In genomic region chr7:87664041-87664440, GRCm38 (mm10) we compare ENCODE assay signal across 21 mouse cellular contexts.
DNase-seq lines count a peak whose midpoint lies in the region; ATAC-seq and TF ChIP-seq lines count a peak whose summit lies in the region.
"Had no signal": no experiment of that assay in that cellular context is flagged by ENCODE, and none has a peak within 500 bp of the region (broad histone marks: within the 10 kb centered on the region; RNA-seq: fewer than 3 reads in every experiment).

No protein-coding gene starts in this region.

- no peak overlapping the region for H3K9ac ChIP-seq in kidney, postnatal 0 days (ENCODE audit: low read depth, low read length)
- no peak overlapping the region for H3K9ac ChIP-seq in kidney, embryonic 15.5 days
- no peak overlapping the region for H3K9ac ChIP-seq in lung, postnatal 0 days (replicated peaks; ENCODE audit: low read depth)
- H3K9ac ChIP-seq: embryonic facial prominence, embryonic 12.5 days; forebrain, embryonic 12.5 days; heart, embryonic 12.5 days; hindbrain, embryonic 12.5 days had no signal

- TF ChIP-seq CTCF in kidney, postnatal 0 days (IDR thresholded peaks at IDR 0.05; ENCODE audit: low read depth) = no peak
- no peak for TF ChIP-seq CTCF in lung, postnatal 0 days (IDR thresholded peaks at IDR 0.05)

- no peak overlapping the region for H3K4me2 ChIP-seq in kidney, postnatal 0 days (ENCODE audit: low read length)
- H3K4me2 ChIP-seq in kidney, embryonic 15.5 days = no peak overlapping the region
- H3K4me2 ChIP-seq in lung, postnatal 0 days (replicated peaks; ENCODE audit: low read depth, low read length) = no peak overlapping the region
- H3K4me2 ChIP-seq: embryonic facial prominence, embryonic 12.5 days; forebrain, embryonic 12.5 days; heart, embryonic 12.5 days; hindbrain, embryonic 12.5 days had no signal

- H3K9me3 ChIP-seq in kidney, postnatal 0 days (replicated peaks; ENCODE audit: low read length) = no peaks in the 10 kb centered on the region
- no peaks in the 10 kb centered on the region for H3K9me3 ChIP-seq in kidney, embryonic 15.5 days (replicated peaks)
- no peaks in the 10 kb centered on the region for H3K9me3 ChIP-seq in lung, postnatal 0 days (ENCODE audit: low read length)
- H3K9me3 ChIP-seq: embryonic facial prominence, embryonic 12.5 days; forebrain, embryonic 12.5 days; hindbrain, embryonic 12.5 days had no signal

- no peak overlapping the region for H3K4me3 ChIP-seq in kidney, postnatal 0 days (replicated peaks; ENCODE audit: low read depth, low read length)
- H3K4me3 ChIP-seq in kidney, embryonic 15.5 days (replicated peaks) = no peak overlapping the region
- no peak overlapping the region for H3K4me3 ChIP-seq in lung, postnatal 0 days (ENCODE audit: low read depth, low read length)
- H3K4me3 ChIP-seq: embryonic facial prominence, embryonic 12.5 days; forebrain, embryonic 12.5 days; gastrocnemius, adult 2 months; heart, embryonic 12.5 days; hindbrain, embryonic 12.5 days had no signal

- no peaks in the 10 kb centered on the region for H3K36me3 ChIP-seq in kidney, postnatal 0 days (ENCODE audit: insufficient read depth, low read length)
- no peaks in the 10 kb centered on the region for H3K36me3 ChIP-seq in kidney, embryonic 15.5 days
- H3K36me3 ChIP-seq in lung, postnatal 0 days (ENCODE audit: insufficient read depth, low read length) = no peaks in the 10 kb centered on the region
- H3K36me3 ChIP-seq: embryonic facial prominence, embryonic 12.5 days; forebrain, embryonic 12.5 days; heart, embryonic 12.5 days; hindbrain, embryonic 12.5 days had no signal

- H3K4me1 ChIP-seq in kidney, postnatal 0 days (replicated peaks; ENCODE audit: insufficient read depth, low read length) = no peaks in the 10 kb centered on the region
- H3K4me1 ChIP-seq in kidney, embryonic 15.5 days = no peaks in the 10 kb centered on the region
- no peaks in the 10 kb centered on the region for H3K4me1 ChIP-seq in lung, postnatal 0 days (ENCODE audit: insufficient read depth, low read depth, low read length)
- H3K4me1 ChIP-seq: embryonic facial prominence, embryonic 12.5 days; forebrain, embryonic 12.5 days; heart, embryonic 12.5 days; hindbrain, embryonic 12.5 days had no signal

- peak; percentile 8 to 30 for DNase-seq in cerebellum, postnatal 14 days
- DNase-seq in kidney, postnatal 0 days (ENCODE audit: low spot score) = peak; percentile 2
- peak; percentile 4 for DNase-seq in lung, postnatal 25 days (ENCODE audit: low spot score)
- no peak for DNase-seq in lung, postnatal 0 days (ENCODE audit: low spot score)
- DNase-seq in brain, adult 2 months (ENCODE audit: low read depth, low spot score) = peak; percentile 27
- no peak for DNase-seq in embryo, embryonic 9.5 days (ENCODE audit: extremely low spot score)
- DNase-seq: adrenal gland, postnatal 14 days; cerebellum, adult 11-12 months; cerebellum, adult 9-10 months; gastrocnemius, adult 2 months; gastrocnemius, postnatal 25 days; heart, postnatal 36 days had no signal

- no peak for ATAC-seq in cerebellum, adult (ENCODE audit: insufficient number of reproducible peaks, low FRiP score, low TSS enrichment)
- ATAC-seq in kidney, postnatal 0 days (replicated peaks; ENCODE audit: low FRiP score, low read depth) = no peak
- no peak for ATAC-seq in kidney, embryonic 15.5 days (replicated peaks; ENCODE audit: low FRiP score)
- no peak for ATAC-seq in lung, postnatal 0 days
- ATAC-seq: activated CD4-positive, CD25-positive, alpha-beta regulatory T cell, adult 4 months; hindbrain, embryonic 16.5 days; Patski had no signal

- no peak for TF ChIP-seq EP300 in lung, postnatal 0 days (IDR thresholded peaks at IDR 0.05)

- H3K27me3 ChIP-seq in kidney, postnatal 0 days (ENCODE audit: insufficient read depth, low read length) = no peaks in the 10 kb centered on the region
- no peaks in the 10 kb centered on the region for H3K27me3 ChIP-seq in kidney, embryonic 15.5 days
- H3K27me3 ChIP-seq in lung, postnatal 0 days (replicated peaks; ENCODE audit: insufficient read depth, low read length) = no peaks in the 10 kb centered on the region
- H3K27me3 ChIP-seq: embryonic facial prominence, embryonic 12.5 days; forebrain, embryonic 12.5 days; heart, embryonic 12.5 days; hindbrain, embryonic 12.5 days; Patski had no signal

- WGBS in kidney, postnatal 0 days = 68% methylated on average over 2 of the region's 2 CpGs
- WGBS in kidney, embryonic 15.5 days = 73% methylated on average over 2 of the region's 2 CpGs
- WGBS in lung, postnatal 0 days = 60% methylated on average over 2 of the region's 2 CpGs

- H3K27ac ChIP-seq in kidney, postnatal 0 days = no peak overlapping the region
- no peak overlapping the region for H3K27ac ChIP-seq in kidney, embryonic 15.5 days
- H3K27ac ChIP-seq in lung, postnatal 0 days (ENCODE audit: low read length) = no peak overlapping the region
- H3K27ac ChIP-seq: embryonic facial prominence, embryonic 12.5 days; forebrain, embryonic 12.5 days; gastrocnemius, adult 2 months; hindbrain, embryonic 12.5 days had no signal

Comparison
In these comparisons a context has a peak if more than half of its experiments do, and no peak if none do; other contexts are left out.
1. DNase-seq: peak in cerebellum, postnatal 14 days (2 of 2), kidney, postnatal 0 days (single experiment), lung, postnatal 25 days (single experiment) and brain, adult 2 months (single experiment); none in lung, postnatal 0 days (single experiment) and embryo, embryonic 9.5 days (single experiment).